Mouse (Mus musculus) layer of hippocampus, postnatal 14 days (tissue): Measurements from ENCODE around the gene Fam53a. TPM values are rescaled to one million over a fixed set of nuclear protein-coding genes. Genes with fewer than 3 reads are reported as not detected.

Experiments used
- total RNA-seq, 2 experiments: library from RNA; stranded (reverse); gene quantifications; 2 replicates each; pipeline ENCODE4 v1.2.3; 2021

The Fam53a gene
- total RNA-seq, 2 experiments from 2014 or later: 25.5 to 27.1 TPM

Other genes starting within 250 kb of the Fam53a start
- not detected for gene Nkx1-1, start 195.7 kb downstream of the Fam53a start, total RNA-seq
- gene Gm9903, start 290 bp upstream of the Fam53a start, total RNA-seq: under 1 TPM; 0.64 to 0.92 TPM
- gene Slbp, start 22.9 kb upstream of the Fam53a start, total RNA-seq: 10 to 100 TPM; 22.0 to 24.7 TPM
- gene Tacc3, start 28.5 kb upstream of the Fam53a start, total RNA-seq: 10 to 100 TPM in 1 of 2 experiments, 1 to 10 TPM in 1; 9.8 to 12.0 TPM
- gene Tmem129, start 28.8 kb upstream of the Fam53a start, total RNA-seq: 10 to 100 TPM; 21.7 to 25.5 TPM
- 100 to 1,000 TPM; 137 to 159 TPM for gene Fgfr3, start 92.0 kb upstream of the Fam53a start, total RNA-seq
- gene Letm1, start 153.2 kb upstream of the Fam53a start, total RNA-seq: 100 to 1,000 TPM in 1 of 2 experiments, 10 to 100 TPM in 1; 96.8 to 105 TPM
- gene Nsd2, start 191.1 kb upstream of the Fam53a start, total RNA-seq: 100 to 1,000 TPM; 112 to 120 TPM